Mouse (Mus musculus) yolk sac, embryonic 10.5 days (tissue): ENCODE measurements at regions not wholly inside any gene's neighbourhood (a gene's known extent, or its start where the extent isn't known, plus 50 kb on each side); places are given as distances from the start of the nearest gene placed in this dataset.

Source experiments
- DNase-seq: peaks from one replicate; pipeline ENCODE4 v3.0.0-alpha.2; 2017; ENCODE audit warnings: low spot score

DNA sequence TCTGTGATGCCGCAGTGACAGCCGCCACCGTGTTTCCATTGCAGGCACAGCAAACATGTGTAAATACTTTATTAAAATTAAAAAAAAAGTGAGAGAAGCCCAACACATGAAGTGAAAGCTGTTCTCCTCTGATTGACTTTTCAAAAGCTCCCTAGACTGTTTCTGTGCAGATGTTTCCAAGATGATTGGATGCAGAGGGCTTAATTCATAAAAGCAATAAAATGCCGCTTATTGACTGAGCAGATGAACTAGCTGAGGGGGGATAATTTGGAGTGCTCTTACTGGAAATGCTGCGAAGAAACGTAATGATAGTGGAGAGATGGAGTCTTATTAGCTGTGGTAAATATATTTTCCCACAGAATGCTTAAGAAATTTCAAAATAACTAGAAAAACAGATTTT lies 170.4 kb downstream of the Rnf144a start:
- no peak for DNase-seq

DNA sequence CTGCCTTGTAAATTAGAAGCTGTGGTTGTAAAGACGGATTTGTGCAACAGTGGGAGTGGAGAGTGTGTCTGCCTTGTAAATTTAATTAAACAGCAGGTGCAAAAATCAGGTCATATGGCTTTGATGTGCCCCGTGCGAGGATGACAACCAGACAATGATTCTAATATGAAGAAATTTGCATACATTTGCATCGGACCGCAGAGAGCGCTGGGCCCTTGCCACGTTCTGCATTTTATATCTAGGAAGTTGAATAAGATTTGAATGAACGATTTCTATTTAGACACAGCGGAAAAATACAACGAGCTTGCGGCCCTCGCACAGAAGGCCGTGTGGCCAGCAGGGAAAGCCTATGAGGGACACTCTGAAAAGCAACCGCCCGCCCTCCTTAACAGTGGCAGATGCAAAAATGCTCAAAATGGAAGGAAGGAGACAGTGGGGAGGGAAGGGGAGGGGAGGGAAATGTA lies 187.5 kb downstream of the Rnf144a start:
- no peak for DNase-seq

DNA sequence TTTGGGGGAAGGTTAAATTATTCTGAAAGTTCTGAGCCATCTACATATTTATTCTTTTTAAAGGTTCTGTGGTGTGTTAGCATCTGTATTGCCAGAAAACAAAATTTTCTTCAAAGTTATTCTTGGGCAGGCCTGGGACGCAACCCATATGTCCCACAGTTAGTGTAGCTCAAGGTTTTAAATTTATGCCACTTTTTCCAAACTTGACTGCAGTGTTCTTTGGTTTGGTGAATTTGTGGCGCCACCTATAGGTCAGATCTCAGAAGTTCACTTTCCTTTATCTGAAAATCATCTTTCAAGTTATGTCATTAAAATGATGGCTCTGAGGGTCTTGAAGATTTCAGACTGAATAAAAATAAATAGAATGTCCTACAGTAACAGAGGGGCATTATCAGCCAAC lies 188.7 kb downstream of the Rnf144a start:
- no peak for DNase-seq

DNA sequence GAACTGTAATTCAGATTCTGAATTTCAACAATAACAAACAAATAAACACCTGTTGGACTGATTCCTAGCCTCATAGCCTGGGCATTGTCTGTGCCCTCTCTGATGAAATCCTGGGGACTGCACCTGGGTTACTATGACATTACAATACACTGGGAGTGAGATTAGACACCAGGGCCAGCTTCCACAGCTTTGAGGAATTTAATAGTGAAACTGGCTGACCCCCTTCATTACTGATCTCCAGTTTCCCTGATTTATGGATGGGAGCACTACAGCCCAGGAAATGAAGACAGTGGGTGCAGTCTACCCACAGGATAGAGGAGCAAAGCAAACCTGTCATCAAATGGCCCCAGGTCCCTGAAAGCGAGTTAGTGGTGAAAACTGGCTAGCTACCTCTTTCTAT lies 202.6 kb downstream of the Rnf144a start:
- no peak for DNase-seq

DNA sequence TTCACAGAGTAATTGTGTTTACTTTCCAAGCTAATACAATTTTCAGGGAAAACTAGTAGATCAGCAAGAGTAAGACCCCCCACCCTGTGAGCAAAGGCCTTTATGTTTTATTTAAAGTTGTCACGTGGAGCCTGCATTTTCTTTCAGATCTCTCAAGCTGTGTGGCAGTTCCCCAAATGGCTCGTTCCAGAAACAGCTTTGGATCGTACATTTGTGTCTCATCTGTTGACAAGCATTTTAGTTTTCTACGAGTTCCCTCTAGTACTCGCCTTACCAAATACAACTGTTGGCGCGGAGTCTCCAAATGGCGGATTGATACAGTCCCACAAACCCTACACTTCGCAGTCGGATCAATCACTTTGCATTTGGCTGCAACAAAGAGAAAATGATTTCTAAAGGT lies 203.6 kb downstream of the Rnf144a start:
- no peak for DNase-seq

DNA sequence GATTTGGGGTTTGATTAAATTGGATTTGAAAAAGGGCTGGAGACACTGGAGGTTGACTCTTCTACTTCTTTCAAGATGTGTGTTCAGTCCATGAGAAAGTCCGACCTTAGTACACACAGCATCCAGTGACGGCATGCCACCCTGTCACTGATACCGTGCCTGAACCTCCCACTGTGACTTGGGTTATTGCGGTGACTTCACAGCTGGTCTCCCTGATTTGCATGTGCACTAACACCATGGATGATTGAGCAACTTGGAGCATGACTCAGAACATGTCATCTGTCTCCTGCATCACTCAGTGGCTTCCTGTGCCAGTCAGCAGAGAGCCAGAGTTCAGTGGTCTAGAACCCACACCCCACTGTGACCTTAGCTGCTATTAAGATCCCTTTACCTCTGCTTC lies 208.3 kb downstream of the Rnf144a start:
- no peak for DNase-seq

DNA sequence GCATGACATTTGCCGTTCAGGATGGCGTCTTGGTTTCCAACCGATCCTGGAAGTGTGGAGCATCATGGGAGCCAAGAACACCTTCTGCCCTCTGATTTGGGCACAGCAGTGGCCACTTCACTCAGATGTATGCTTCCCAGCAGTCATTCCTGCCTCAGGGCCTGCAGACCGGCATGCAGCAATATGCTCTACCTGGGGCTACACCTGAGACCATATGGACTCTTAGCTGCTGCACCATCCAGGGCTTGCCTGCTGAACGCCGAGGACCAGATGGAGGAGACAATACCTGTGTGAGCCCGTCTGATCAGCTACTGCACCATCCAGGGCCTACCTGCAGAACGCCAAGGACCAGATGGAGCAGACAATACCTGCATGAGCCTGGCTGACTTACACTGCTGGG lies 209.0 kb downstream of the Rnf144a start:
- no peak for DNase-seq

DNA sequence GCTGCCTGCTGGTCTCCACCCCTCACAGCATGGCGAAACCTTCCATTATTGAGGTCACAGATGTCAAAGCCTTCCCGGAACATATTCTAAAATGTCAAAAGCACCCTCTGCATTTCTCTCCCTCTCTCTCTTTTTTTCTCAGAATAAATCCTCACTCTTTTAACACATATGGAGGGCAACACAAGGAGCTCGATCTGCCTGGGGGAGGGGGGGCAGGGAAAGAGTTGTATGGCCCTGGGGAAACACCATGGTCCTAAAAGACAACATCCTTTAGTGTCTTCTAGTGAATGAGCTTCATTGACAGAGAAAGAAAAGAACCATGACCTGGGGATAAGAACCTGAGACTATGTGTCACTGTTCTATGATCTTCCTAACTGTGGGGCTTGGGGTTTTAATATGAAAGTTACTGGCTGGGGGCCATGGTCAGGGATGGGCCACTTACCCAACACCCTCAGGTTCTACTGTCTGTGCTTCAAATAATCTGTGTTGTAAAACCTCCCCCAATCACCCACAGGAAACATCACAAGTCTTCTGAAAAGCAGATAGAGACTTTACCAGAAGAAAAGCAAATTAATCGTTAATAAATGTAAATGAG lies 223.0 kb downstream of the Rnf144a start:
- no peak for DNase-seq

DNA sequence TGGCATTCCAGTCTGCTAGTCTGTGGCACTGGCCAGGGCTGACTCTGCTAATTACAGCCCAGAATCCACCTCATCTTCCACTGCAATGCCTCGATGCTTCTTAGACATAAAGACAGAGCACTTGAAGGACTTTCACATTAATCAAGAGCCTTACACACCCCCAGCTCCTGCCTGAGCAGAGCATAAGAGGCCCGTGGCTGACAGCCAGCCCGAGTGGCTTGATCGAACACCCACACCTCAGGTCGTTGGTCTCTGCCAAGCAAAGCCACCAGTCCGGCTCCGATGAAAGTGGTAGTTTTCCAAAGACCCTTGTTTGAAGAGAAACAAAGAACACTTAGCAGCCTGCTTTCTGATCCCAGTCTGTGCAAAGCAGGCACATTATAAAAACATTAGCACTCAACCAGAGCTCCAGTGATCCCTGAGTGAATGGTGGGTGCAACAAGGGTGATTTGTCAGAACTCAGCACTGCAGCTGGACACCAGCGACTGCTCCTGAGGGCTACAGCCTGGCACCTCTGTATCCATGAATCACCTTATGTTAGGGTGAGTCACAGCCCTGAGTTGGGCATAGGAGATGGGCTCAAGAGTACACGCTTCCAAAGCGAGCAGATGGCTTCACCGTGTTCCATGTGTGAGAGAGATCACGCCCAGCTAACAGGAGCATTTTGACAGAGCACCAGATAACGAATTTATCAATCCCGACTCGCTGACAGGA lies 223.6 kb downstream of the Rnf144a start:
- DNase-seq = no peak

DNA sequence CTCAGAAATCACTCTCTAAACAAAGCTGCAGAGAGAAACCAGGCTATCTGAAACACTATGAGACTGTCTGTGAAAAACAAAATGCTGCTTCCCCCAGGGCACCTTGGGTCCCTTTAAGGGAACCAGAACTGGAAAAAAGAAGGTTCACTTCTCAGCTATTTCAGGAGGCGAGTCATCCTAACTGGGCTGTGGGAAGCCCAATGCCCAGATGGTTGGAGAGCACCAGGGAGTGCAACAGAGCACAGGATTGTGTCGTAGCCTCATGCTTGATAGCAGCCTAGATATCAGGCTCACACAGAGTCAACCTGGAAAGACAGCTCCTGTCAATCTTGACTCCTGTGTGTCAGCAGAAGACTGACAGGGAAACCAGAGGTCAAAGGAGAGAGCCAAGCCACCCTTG lies 226.1 kb downstream of the Rnf144a start:
- DNase-seq = no peak

DNA sequence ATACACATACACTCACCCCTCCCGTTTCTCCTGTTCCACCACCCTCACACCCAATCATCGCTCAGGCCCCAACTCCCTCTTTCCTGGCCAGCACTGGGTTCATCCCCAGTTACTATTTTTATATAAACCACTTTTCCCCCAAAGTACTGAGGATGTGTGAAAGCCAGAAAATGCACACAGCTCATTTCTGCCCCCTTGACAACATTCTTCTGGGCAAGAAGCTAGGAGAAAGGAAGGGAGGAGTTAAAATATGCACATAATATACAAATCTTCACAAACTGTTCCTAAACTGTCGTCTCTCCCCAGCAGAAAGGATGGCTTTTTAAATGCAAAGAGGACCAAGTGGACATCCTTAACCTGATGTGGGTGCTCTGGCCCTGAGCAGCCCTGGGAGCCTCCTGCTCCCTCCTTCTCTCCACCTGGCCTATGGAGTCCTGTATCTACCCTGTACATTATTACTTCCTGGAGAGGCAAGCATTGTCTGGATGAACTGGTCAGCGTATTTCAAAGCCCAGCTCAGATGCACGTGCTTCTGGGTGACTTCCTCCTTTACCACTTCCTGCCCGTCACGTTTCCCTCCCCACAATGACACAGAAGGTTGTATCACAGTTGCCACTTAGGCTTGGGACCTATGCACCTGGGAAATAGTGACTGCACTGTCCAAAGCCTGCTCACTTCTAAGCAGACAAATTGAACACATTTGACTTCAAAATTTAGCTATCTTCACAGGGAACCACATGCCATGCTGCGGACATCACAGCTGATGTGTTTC lies 227.8 kb downstream of the Rnf144a start:
- DNase-seq = no peak

DNA sequence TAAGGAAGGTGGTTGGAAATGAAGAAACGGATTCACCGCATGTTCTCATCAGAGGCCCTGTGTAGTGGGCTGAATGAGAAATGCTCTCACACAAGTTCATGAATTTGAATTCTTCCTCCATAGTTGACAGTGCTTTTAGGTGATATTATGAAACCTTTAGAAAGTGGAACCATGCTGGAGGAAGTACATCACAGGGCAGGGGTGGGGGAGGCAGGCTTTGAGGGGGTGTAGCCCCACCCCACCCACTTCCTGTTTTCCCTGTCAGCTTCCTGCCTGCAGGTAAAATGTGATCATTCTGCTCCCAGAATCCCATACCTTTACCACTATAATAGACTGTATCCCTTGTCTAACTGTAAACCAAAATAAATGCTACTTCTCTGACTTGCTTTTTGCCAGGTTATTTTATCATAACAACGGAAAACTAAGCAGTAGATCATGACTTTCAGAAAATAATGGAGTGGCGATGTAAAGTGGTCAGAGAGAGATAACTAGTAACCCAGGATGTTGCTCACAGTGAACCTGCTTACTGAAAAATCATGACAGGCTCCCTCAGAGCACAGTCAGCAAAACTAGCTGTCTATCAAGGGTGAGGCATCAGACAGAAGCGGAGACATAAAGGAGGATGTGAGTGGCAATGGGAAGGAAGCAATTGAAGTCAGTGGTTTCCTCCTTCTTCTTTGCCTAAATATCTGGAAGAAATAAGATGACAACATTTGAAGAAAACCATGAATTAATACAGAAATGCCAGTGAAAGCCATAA lies 230.2 kb downstream of the Rnf144a start:
- no peak for DNase-seq

DNA sequence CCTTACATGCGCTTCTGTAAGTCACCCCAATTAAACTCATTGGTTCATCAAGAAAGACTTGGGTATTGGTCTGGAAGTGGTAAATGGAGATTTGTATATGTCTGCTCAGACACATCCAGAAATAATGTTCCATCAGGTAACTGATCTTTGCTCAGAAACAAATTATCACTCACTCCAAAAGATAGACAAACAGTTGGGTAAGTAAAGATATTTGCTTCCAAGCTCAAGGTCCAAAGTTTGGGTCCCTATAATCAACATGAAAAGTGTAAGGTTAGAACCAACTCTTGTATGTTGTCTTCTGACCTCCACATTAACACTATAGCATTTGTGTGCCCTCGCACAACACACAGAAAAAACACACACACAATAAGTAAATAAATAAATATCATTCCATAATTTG lies 232.0 kb downstream of the Rnf144a start:
- DNase-seq = no peak

DNA sequence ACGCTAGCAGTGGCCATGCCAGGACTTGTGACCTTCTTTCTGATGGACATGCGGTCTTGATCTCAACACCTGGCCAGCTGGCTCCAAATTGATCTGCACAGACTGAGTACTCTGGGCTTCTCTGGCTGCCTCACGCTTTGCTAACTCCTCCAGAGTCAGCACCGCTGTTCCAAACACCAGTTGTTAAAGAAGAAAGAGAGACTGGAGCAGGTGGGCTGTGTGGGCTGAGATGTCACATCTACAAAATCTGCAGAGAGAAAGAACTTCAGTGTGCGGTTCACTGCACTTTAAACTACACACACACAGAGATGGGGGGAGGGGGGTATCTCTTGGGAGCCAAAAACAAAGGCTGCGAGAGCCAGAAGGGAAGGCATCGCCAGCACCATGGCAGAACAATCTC lies 234.2 kb downstream of the Rnf144a start:
- no peak for DNase-seq

DNA sequence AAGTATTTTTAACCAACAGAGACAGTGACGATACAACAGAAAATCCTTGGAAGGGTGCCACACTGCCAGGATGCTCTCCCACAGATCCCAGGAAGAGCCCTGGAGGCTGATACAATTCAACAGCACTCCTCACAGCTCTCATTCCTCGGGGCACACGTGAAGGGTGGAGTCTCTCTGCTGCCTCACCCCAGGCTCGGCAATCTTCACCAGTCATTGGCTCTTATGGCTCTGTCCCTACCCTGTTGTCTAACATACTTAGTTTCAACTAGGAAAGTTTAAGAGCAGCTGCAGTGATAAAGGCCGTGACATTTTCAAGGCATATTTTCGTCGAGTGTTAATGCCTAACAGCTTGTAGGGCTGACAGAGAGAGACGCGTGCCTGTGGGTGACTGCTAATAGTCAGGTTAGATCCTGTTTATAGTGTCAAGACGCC lies 238.8 kb downstream of the Rnf144a start:
- DNase-seq = no peak

DNA sequence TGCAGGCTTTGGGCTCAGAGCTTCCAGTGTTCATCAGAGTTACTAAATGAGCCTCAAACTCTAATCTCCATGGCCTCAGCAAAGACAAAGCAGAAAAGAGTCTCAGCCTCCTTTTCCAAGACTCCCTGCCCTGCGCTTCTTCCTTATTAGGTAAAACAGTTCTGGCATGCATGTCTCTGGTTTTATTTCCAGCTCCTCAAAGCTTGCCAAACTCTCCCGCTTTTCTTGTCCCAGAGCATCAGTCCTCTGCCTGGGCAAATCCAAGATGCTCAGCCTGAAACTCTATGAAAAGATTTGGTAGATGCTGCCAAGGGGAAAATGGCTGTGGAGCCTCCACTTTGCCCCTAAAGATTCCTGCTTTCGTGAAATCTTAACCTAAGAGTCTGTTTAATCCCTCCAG lies 251.6 kb downstream of the Rnf144a start:
- DNase-seq = no peak

DNA sequence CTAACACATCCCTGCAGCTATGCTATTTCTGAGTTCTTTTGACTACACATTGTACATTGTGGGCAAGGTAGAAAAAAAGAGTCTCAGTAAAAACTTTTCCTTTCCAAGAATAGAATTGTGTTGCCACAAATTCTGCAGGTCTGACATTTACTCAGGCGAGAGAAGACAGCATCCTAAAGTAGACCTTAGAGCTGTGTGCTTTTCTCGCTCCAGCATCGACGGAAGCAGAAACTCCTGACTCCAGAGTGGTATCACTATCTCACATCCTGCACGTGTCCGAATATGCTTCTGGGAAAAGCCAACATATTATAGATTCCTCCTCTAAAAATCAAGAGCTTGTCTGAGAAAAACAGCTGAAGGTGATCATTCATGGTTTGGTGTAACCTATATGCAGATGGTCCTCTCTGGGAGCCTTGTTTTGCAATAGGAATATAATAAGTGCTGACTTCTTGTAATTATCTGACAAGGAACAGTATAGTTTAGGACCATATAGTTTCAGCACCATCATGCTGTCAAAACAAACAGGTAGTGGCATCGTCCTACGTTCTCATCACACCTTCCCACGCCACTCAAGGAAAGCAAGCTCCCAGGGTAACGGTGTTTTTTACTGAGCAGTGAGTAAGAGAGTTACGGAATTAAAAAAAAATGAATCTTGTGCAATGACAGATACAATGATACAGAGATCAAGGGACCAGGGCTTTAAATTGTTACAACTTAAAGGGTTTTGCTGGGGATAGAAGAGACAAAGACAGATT lies 254.0 kb downstream of the Rnf144a start:
- no peak for DNase-seq

DNA sequence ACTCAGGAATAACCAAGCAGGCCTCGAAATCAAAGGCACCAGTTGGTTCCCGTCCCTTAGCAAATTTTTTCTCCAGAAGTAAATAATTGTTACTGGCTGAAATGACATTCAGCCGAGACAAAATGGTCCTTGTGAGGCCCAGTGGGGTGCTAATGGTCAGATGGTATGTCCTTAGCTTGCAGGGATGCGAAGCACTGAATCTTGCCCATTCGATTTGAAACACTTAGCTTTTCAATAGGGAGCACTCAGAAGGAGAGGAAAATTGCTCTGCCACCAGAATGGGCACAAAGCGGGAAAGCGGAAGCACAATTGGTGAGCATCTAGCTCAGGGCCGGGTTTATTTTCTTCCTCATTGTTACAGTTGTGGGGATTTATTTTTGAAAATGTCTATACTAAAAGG lies 262.1 kb downstream of the Rnf144a start:
- DNase-seq = no peak

DNA sequence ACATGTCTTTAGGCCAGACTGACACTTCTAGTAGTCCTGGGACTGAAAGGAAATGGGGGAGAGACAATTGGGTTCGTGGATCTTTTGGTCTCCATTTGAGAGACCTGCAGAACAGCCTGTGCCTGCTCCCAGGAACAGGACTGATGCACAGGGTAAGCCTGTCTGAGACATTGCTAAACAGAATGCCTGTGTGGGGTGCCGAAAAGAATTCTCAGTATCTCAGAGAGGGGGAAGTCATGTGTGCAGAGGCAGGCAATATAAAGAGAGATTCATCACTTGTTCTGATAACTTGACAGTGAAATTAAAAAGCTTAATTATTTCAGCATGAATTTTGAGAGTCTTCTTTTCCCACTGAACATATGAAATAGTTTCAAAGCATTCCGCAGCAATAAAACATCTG lies 268.7 kb downstream of the Rnf144a start:
- no peak for DNase-seq

DNA sequence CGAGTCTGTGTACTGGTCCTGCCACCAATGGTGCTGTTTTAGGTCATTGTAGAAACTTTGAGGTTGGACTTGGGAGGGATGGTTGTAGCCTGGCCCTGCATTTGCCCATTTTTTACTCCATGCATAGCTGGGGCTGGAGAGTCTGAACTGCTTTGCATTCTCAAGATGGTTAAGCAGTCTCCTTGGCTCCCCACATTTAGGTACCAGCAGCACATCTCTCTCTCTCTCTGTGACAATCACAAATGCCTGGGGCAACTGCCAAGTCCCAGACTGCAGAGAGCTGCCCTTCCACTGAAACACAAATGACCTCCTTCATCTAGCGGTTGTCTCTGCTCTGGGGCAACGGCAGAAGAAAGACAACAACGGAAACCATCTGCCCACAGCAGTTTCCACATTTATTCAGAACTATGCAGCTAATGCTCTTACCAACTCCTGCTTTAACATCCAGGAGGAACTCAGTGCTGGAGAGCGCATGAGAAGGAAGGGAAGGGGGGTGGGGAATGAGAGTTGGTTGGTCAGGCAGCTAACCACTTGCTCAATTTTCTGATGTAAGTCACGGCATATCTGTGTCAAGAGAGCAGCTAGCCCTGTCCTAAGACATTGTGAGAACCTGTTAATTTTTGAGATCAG lies 269.9 kb downstream of the Rnf144a start:
- no peak for DNase-seq

DNA sequence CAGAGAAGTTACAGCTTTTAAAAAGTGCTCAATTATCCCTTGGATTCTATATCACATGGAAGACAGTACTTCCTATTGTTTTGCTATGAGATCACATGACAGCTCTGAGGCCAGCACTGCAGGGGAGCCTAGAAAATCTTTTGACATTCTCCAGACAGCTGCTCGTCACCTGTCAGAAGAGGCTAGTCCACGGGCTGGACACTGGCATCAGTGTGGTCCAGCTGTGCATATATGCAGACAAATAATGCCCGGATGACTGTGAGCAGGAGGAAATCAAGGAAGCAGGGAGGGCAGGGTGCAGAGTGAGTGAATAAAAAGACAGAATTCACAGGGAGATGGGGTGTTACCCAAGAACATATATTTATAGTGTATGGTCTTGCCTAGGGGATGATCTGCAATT lies 270.4 kb downstream of the Rnf144a start:
- no peak for DNase-seq
